Mouse (Mus musculus) liver, embryonic 13.5 days (tissue): ENCODE data around the gene Sgms1. TPM values are rescaled to one million over a fixed set of nuclear protein-coding genes. Genes with fewer than 3 reads are reported as not detected.
"Not testable (repeated sequence)": the region's sequence is repeated elsewhere in the genome, so short reads cannot be mapped to it uniquely, and the experiment has no call there.

Experiments used
- ATAC-seq: fragments of 200-750 bp; cut with Nextera tagmentation; 2 replicates; pipeline ENCODE4 v1.8.0; 2017; ENCODE audit warnings: low read depth, mild to moderate bottlenecking, moderate number of reproducible peaks, moderate library complexity
- DNase-seq: peaks from one replicate; pipeline ENCODE4 v3.0.0; 2022
- H3K27ac ChIP-seq: fragments of 300-500 bp; sonication (generic); 2 replicates; pipeline ENCODE4 v1.5.1; 2015; ENCODE audit warnings: moderate library complexity, mild to moderate bottlenecking, inconsistent platforms
- H3K27me3 ChIP-seq: fragments of 300-500 bp; sonication (generic); 2 replicates; pipeline ENCODE4 v1.6.1; 2015; ENCODE audit warnings: mild to moderate bottlenecking, inconsistent platforms
- H3K36me3 ChIP-seq: fragments of 300-500 bp; sonication (generic); 2 replicates; pipeline ENCODE4 v1.6.1; 2015; ENCODE audit warnings: mild to moderate bottlenecking, inconsistent platforms
- H3K4me1 ChIP-seq: fragments of 300-500 bp; sonication (generic); replicated peaks from 2 replicates; pipeline ENCODE4 v1.6.1; 2015; ENCODE audit warnings: inconsistent platforms
- H3K4me2 ChIP-seq: fragments of 300-500 bp; sonication (generic); 2 replicates; pipeline ENCODE4 v1.6.1; 2015; ENCODE audit warnings: inconsistent platforms, mild to moderate bottlenecking, moderate library complexity
- H3K4me3 ChIP-seq: fragments of 300-500 bp; sonication (generic); replicated peaks from 2 replicates; pipeline ENCODE4 v1.5.1; 2015; ENCODE audit warnings: mild to moderate bottlenecking, inconsistent platforms
- H3K9ac ChIP-seq: fragments of 300-500 bp; sonication (generic); 2 replicates; pipeline ENCODE4 v1.6.1; 2015; ENCODE audit warnings: mild to moderate bottlenecking, inconsistent platforms
- H3K9me3 ChIP-seq: fragments of 300-500 bp; sonication (generic); replicated peaks from 2 replicates; pipeline ENCODE4 v1.6.1; 2016; ENCODE audit warnings: inconsistent platforms
- WGBS: fragments of 180-500 bp; shearing (Covaris S2); methylation state at CpG from one replicate; pipeline ENCODE4 v1.1.7; 2015; ENCODE audit not compliant: insufficient replicate concordance; 5-methylcytosine and 5-hydroxymethylcytosine counted together
- polyA plus RNA-seq: library from polyadenylated mRNA; unstranded; fragments of >200 nt; fragmentation: Nextera tagmentation; extraction: Ambion mirVana; gene quantifications from 2 replicates; pipeline ENCODE4 v1.2.1, GENCODE M21; 2015

The Sgms1 gene
- polyA plus RNA-seq, 1 experiment from 2014 or later: 23.4 TPM

DNA sequence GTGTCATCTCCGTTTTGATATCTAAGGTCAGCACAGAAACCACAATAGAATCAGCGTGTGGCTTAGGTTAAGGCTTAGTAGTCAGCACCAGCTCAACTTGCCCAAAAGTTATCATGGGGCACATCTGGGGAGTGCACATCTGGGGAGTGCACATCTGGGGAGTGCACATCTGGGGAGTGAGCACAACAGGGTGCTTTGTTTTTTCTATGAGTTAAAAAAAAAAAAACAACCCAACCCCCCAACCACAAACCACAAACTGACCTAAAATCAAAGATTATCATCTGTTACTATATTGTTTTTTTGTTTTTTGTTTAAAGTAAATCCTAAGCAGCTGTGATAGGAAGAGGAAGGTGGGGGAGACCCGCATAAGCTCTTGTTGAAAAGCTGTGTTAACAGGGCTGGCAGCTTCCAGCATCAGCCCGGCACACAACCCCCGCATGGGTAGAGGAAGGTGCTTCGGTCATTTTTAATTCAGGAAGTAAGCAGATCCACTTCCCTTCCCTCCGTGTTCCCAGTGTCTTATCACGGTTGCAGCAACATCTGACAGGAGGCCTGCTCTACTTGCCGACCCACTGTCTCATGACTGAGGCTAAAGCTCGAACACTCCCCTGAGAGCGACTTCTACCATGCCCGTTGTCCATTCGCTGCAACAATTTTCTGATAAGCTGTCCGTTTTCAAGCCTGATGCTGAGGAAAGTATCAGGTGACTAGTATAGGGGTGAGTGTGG, 251.0 kb downstream of the Sgms1 start:
- ATAC-seq (peak; percentile 73), DNase-seq (no peak)
- Histone ChIP-seq H3K36me3 (peaks cover 39% of the 10 kb centered on the region), H3K9me3 (no peaks in the 10 kb centered on the region), H3K27ac (peak overlapping the region; percentile 17; the same call in 1 of the 2 replicates), H3K9ac (no peak overlapping the region), H3K4me3 (no peak overlapping the region), H3K4me1 (peaks cover 36% of the 10 kb centered on the region), H3K27me3 (no peaks in the 10 kb centered on the region), H3K4me2 (no peak overlapping the region)
- WGBS: 16% methylated on average over 14 of the region's 14 CpGs

DNA sequence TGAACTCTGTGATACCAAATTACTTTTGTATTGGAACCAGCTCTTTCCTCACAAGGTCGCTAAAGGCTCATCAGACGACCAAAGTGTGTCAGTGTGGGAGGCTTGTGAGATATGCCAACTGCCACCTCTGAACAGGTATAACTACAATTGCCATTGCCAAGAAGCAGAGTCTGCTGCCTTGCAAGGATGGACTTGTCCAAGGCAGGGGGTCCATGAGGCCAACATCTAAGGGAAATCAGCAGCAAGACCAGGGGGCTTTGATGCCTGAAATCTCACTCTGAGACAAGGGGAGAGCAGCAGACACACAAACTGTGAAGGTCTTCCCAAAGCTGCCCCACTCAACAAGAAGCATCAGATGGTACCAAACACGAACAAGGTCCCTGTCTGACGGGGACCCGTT, 251.6 kb downstream of the Sgms1 start:
- peaks cover 32% of the 10 kb centered on the region for H3K4me1 ChIP-seq
- no peaks in the 10 kb centered on the region for H3K27me3 ChIP-seq
- H3K36me3 ChIP-seq: peaks cover 39% of the 10 kb centered on the region
- H3K4me3 ChIP-seq: no peak overlapping the region
- no peak for DNase-seq
- no peak overlapping the region for H3K27ac ChIP-seq
- H3K9ac ChIP-seq: no peak overlapping the region
- no peak for ATAC-seq
- H3K9me3 ChIP-seq: no peaks in the 10 kb centered on the region
- 53% methylated on average over 5 of the region's 5 CpGs for WGBS
- H3K4me2 ChIP-seq: no peak overlapping the region

DNA sequence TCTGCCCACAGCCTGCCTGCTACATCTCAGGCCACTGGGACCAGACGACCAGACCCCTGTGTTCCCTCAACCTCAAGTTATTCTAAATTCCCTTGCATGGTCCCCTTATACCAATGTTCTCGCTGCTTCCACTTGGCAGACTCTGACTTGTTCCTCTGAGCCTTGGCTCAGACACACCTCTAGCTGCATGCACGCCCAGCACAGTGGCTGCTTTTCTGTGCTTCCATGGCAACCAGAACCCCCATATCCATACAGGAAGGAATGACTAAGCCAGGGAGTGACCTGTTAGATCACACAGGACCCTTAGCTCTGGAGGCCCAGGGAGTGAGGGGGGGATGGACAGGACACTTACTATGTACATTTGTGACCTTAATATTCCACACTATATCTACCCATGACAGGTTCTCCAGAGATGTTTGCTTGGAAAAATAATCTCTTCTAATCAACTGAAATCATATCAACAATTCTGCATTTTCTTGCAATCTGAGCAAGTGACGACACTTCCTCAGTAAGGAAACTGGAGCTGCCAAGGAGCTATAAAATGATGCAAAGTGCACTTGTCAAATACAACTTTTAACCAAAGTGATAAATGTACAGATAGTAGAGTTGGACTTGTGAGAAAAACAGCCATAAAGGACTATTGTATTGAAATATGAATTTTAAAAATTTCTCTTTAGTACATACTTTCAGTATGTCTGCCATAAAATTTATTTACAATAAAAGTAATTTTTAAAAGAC, 252.5 kb downstream of the Sgms1 start:
- Histone ChIP-seq H3K4me1 (peaks cover 26% of the 10 kb centered on the region), H3K27me3 (no peaks in the 10 kb centered on the region), H3K27ac (no peak overlapping the region), H3K9me3 (no peaks in the 10 kb centered on the region), H3K4me2 (no peak overlapping the region), H3K9ac (no peak overlapping the region), H3K36me3 (peaks cover 34% of the 10 kb centered on the region), H3K4me3 (no peak overlapping the region)
- no peak for DNase-seq
- ATAC-seq: no peak
- WGBS: 71% methylated on average over 4 of the region's 4 CpGs

DNA sequence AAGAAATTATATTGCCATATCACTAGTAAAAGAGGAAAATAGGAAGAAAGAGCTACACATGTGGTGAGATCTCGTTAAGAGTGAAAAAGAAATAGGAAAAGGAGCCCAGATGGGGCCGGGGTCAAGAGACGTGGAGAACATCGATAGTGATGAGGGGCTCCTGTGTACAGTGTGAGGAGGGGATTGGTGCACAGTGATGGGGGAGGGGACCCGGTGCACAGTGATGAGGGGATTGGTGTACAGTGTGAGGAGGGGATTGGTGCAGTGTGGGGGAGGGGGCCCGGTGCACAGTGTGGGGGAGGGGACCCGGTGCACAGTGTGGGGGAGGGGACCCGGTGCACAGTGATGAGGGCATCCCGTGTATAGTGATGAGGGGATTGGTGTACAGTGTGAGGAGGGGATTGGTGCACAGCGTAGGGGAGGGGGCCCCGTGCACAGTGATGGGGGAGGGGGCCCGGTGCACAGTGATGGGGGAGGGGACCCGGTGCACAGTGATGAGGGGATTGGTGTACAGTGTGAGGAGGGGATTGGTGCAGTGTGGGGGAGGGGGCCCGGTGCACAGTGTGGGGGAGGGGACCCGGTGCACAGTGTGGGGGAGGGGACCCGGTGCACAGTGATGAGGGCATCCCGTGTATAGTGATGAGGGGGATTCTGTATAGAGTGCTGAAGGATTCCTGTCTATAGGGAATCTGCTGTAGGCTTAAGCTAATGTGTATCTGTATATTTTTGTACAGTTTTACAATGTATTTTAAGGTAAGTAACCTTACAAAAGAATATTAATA, 257.6 kb downstream of the Sgms1 start:
- ATAC-seq: peak; percentile 47; the same call in 1 of the 2 replicates
- peaks cover 32% of the 10 kb centered on the region for H3K36me3 ChIP-seq
- 89% methylated on average over 17 of the region's 17 CpGs for WGBS
- H3K27me3 ChIP-seq, H3K9ac ChIP-seq, H3K9me3 ChIP-seq, H3K4me2 ChIP-seq, H3K4me3 ChIP-seq, H3K4me1 ChIP-seq, DNase-seq, H3K27ac ChIP-seq: not testable (repeated sequence)

DNA sequence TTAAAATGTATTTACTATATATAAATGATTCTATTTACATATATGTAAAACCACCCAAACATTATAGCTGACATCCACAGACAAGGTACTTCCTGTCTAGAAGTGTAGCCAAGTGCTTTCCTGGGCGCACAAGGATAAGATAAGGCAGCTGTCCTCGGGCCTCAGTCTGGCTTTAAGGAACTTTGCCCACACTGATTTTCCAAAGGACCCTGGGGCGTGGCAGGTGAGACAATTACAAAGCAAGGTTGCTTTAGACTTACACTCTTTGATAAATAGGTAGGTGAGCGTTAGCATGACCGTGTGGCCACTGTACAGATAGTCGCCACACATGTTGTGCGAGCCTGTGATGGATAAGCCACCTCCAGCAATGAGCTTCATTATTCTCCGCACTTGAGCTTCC, 260.2 kb downstream of the Sgms1 start:
- no peak for DNase-seq
- Histone ChIP-seq H3K27ac (no peak overlapping the region), H3K27me3 (no peaks in the 10 kb centered on the region), H3K36me3 (peaks cover 47% of the 10 kb centered on the region), H3K4me2 (no peak overlapping the region), H3K4me3 (no peak overlapping the region), H3K4me1 (no peaks in the 10 kb centered on the region), H3K9me3 (no peaks in the 10 kb centered on the region), H3K9ac (no peak overlapping the region)
- ATAC-seq: no peak
- WGBS: 74% methylated on average over 8 of the region's 8 CpGs

DNA sequence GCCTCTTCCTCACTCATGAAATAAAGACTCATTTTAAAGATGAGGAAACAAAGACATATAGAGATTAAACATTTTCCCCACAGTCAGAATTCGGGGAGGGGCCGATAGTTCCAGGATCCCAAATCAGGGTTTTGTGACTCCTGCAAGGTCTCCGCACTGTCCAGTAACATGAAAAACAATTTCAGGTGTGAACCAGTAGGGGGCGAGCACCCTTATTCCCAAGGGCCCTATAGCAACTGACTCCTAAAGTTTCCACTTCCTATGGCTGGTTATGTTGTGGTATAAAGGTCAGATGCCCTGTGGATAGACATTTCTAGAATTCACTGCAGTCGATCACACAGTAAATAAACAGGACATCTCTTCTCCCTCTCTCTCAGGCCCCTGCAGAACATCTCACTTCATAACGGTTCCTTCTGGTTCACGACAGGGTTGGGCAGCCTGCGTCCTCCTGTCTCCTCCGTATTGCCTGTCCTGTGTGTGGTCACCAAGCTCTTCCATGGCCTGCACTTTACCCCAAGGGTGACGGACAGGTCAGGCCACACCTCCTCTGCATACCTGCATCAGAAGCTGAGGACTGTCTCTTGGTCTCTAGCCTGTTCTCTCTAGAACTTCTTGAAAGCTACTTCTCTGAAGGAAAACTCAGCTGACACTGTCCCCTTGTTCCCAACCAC, 262.2 kb downstream of the Sgms1 start:
- H3K27me3 ChIP-seq: no peaks in the 10 kb centered on the region
- H3K4me1 ChIP-seq: no peaks in the 10 kb centered on the region
- H3K4me3 ChIP-seq: no peak overlapping the region
- H3K4me2 ChIP-seq: no peak overlapping the region
- WGBS: 62% methylated on average over 10 of the region's 10 CpGs
- no peak overlapping the region for H3K27ac ChIP-seq
- DNase-seq: no peak
- H3K9ac ChIP-seq: no peak overlapping the region
- H3K36me3 ChIP-seq: peaks cover 52% of the 10 kb centered on the region
- no peaks in the 10 kb centered on the region for H3K9me3 ChIP-seq
- ATAC-seq: peak; percentile 41; the same call in 1 of the 2 replicates

DNA sequence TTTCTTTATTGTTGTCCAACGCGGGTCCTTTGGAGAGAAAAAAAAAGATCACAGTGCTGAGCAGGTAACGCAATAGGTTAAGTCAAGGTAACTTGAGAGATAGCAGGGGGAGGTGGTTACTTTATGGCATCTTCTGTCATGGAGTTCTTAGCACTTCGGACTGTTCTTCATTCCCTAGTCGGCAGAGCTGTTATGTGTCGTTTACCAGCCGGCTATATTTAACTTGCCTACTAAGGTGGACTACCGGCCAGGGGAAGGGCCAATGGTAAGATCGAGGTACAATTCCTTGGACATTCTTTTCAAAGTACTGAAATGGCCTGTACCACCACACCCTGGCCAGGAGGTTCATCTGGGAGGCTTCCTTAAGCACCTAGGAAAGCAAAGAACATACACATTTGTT, 265.4 kb downstream of the Sgms1 start:
- ATAC-seq (no peak), DNase-seq (no peak)
- Histone ChIP-seq H3K4me3 (no peak overlapping the region), H3K4me2 (no peak overlapping the region), H3K9me3 (no peaks in the 10 kb centered on the region), H3K27ac (no peak overlapping the region), H3K27me3 (no peaks in the 10 kb centered on the region), H3K36me3 (peaks cover 49% of the 10 kb centered on the region), H3K9ac (no peak overlapping the region), H3K4me1 (no peaks in the 10 kb centered on the region)
- WGBS: 87% methylated on average over 9 of the region's 9 CpGs

DNA sequence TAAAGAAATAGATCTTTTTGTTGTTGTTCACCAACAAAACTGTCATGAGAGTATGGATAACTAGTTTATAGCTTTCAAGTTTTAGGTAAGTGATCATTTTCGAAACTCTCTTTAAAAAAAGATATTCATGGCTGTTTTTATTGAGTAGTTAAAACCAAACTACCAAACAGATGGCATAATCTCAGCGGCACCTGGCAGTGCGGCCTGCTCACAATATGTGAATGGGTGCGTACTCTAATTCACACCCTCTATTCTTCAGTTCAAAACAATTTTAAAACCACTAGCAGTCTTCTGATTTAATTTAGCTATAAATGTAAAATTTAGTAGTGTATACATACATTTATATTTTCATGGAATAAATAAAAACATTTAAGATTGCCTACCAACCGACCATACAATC, 266.3 kb downstream of the Sgms1 start:
- DNase-seq (no peak), ATAC-seq (no peak)
- no peaks in the 10 kb centered on the region for H3K4me1 ChIP-seq
- H3K4me2 ChIP-seq: no peak overlapping the region
- no peaks in the 10 kb centered on the region for H3K27me3 ChIP-seq
- no peaks in the 10 kb centered on the region for H3K9me3 ChIP-seq
- no peak overlapping the region for H3K27ac ChIP-seq
- H3K9ac ChIP-seq: no peak overlapping the region
- H3K4me3 ChIP-seq: no peak overlapping the region
- peaks cover 43% of the 10 kb centered on the region for H3K36me3 ChIP-seq
- WGBS: 88% methylated on average over 5 of the region's 5 CpGs

DNA sequence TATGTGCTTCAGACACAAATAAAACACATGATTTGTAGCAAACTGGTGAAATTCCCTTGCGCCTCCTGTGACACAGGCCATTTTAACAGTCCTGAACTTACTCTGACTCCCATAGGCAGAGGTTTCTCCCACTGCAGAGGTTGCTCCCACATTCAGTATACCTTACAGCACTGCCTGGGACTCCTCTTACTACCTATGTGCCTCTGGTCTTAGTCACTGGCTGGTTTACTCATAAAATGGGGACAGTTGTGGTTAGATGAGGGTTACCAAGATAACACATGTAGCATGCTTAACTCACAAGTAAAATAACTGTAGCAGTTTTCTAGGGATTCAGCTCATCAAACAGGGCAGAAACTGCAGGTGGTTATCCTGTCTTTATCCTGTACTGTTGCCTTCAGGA, 268.7 kb downstream of the Sgms1 start:
- H3K27me3 ChIP-seq: no peaks in the 10 kb centered on the region
- H3K27ac ChIP-seq: no peak overlapping the region
- H3K4me3 ChIP-seq: no peak overlapping the region
- no peaks in the 10 kb centered on the region for H3K9me3 ChIP-seq
- H3K9ac ChIP-seq: no peak overlapping the region
- no peak for ATAC-seq
- 79% methylated on average over 1 of the region's 1 CpGs for WGBS
- peaks cover 32% of the 10 kb centered on the region for H3K36me3 ChIP-seq
- no peaks in the 10 kb centered on the region for H3K4me1 ChIP-seq
- no peak overlapping the region for H3K4me2 ChIP-seq
- no peak for DNase-seq

DNA sequence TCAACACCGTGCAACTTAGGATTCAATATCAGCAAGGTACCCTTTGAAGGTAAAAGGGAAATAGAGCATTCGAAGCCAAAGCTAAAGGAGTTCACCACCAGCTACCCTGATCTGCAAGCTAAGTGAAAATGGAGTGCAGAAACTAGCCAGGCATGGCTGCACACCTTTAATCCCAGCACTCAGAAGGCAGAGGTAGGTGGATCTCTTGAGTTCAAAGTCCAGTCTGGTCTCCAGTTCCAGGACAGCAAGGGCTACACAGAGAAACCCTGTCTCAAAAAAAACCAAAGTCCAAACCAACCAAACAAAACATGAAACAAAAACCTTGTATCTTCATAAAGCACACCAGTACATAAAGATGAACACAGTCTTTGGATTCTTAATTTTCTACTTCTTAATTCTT, 269.8 kb downstream of the Sgms1 start:
- no peak overlapping the region for H3K27ac ChIP-seq
- no peak overlapping the region for H3K4me2 ChIP-seq
- H3K36me3 ChIP-seq: peaks cover 21% of the 10 kb centered on the region
- no peaks in the 10 kb centered on the region for H3K9me3 ChIP-seq
- DNase-seq (no peak), ATAC-seq (no peak)
- H3K9ac ChIP-seq: no peak overlapping the region
- no peaks in the 10 kb centered on the region for H3K27me3 ChIP-seq
- H3K4me3 ChIP-seq: no peak overlapping the region
- H3K4me1 ChIP-seq: no peaks in the 10 kb centered on the region
- 71% methylated on average over 2 of the region's 2 CpGs for WGBS

DNA sequence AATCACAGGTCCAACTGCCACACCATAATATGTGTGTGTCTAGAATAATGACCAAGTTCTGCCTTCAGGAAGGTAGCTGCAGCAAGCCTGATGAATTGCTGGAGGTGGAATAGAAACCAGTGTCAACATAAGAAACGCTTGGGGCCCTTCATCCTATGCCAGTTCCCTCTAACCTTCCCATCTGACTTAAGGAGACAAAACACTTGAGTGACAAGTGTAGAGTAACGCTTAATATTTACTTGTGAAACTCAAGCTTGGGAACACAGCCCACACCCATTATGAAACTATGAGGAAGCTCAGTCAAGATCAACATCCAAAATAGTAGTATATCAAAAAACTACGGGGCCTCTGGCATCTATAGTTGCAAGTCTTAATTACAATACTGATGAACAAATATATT, 271.0 kb downstream of the Sgms1 start:
- Histone ChIP-seq H3K27ac (no peak overlapping the region), H3K36me3 (peaks cover 11% of the 10 kb centered on the region; the same call in 1 of the 2 replicates), H3K27me3 (no peaks in the 10 kb centered on the region), H3K4me1 (no peaks in the 10 kb centered on the region), H3K4me2 (no peak overlapping the region), H3K9me3 (no peaks in the 10 kb centered on the region), H3K4me3 (no peak overlapping the region), H3K9ac (no peak overlapping the region)
- WGBS: 75% methylated on average over 3 of the region's 3 CpGs
- ATAC-seq (no peak), DNase-seq (no peak)
